In genomic region chr1:88568447-88569053, GRCm38 (mm10) we compare ENCODE assay signal across 37 mouse cellular contexts. TPM values are rescaled to one million over a fixed set of nuclear protein-coding genes. Genes with fewer than 3 reads are reported as not detected.
DNase-seq lines count a peak whose midpoint lies in the region; ATAC-seq lines count a peak whose summit lies in the region.
"Had no signal": no experiment of that assay in that cellular context is flagged by ENCODE, and none has a peak within 500 bp of the region (broad histone marks: within the 10 kb centered on the region; RNA-seq: fewer than 3 reads in every experiment).

No protein-coding gene starts in this region.

- 0 out of 2 replicates have a peak, but pooled peaks cover 3% of the 10 kb centered on the region for H3K9me3 ChIP-seq in forebrain, embryonic 13.5 days (replicated peaks)
- H3K9me3 ChIP-seq in forebrain, embryonic 11.5 days (ENCODE audit: control insufficient read depth, low read length): no peaks in the 10 kb centered on the region; the same call in 1 of the 2 replicates
- no peaks in the 10 kb centered on the region for H3K9me3 ChIP-seq in hindbrain, embryonic 14.5 days (ENCODE audit: control insufficient read depth, low read length)
- H3K9me3 ChIP-seq: embryonic facial prominence, embryonic 15.5 days; liver, embryonic 15.5 days; neural tube, embryonic 12.5 days had no signal

- WGBS in forebrain, embryonic 13.5 days: 55% methylated on average over 6 of the region's 6 CpGs
- WGBS in forebrain, embryonic 11.5 days: 77% methylated on average over 6 of the region's 6 CpGs
- WGBS in hindbrain, embryonic 14.5 days: 58% methylated on average over 6 of the region's 6 CpGs

- no peak overlapping the region for H3K9ac ChIP-seq in forebrain, embryonic 13.5 days
- H3K9ac ChIP-seq in forebrain, embryonic 11.5 days (ENCODE audit: low read length): no peak overlapping the region; the same call in 1 of the 2 replicates
- H3K9ac ChIP-seq in hindbrain, embryonic 14.5 days: no peak overlapping the region
- H3K9ac ChIP-seq: embryonic facial prominence, embryonic 15.5 days; heart, embryonic 12.5 days; kidney, embryonic 15.5 days; limb, embryonic 12.5 days; liver, embryonic 15.5 days; lung, embryonic 14.5 days; neural tube, embryonic 12.5 days had no signal

- peak; percentile 30; the same call in 1 of the 2 replicates for ATAC-seq in forebrain, embryonic 13.5 days
- no peak for ATAC-seq in forebrain, embryonic 11.5 days (replicated peaks; ENCODE audit: low FRiP score)
- no peak; the same call in 1 of the 2 replicates for ATAC-seq in hindbrain, embryonic 14.5 days (ENCODE audit: low FRiP score)
- ATAC-seq: inflammation-experienced regulatory T-cells, adult 6 months; Patski had no signal

- H3K4me1 ChIP-seq in forebrain, embryonic 13.5 days: peaks cover 10% of the 10 kb centered on the region; the same call in 1 of the 2 replicates
- no peaks in the 10 kb centered on the region; the same call in 1 of the 2 replicates for H3K4me1 ChIP-seq in forebrain, embryonic 11.5 days (replicated peaks; ENCODE audit: control insufficient read depth, insufficient read depth, low read length)
- H3K4me1 ChIP-seq in hindbrain, embryonic 14.5 days (replicated peaks; ENCODE audit: control insufficient read depth, insufficient read depth, low read length): no peaks in the 10 kb centered on the region
- H3K4me1 ChIP-seq: embryonic facial prominence, embryonic 15.5 days; heart, embryonic 12.5 days; kidney, embryonic 15.5 days; limb, embryonic 12.5 days; liver, embryonic 15.5 days; neural tube, embryonic 12.5 days had no signal

- no peak overlapping the region for H3K4me3 ChIP-seq in forebrain, embryonic 13.5 days
- no peak overlapping the region for H3K4me3 ChIP-seq in forebrain, embryonic 11.5 days (ENCODE audit: low read depth, low read length)
- no peak overlapping the region for H3K4me3 ChIP-seq in hindbrain, embryonic 14.5 days (replicated peaks; ENCODE audit: low read length)
- H3K4me3 ChIP-seq: embryonic facial prominence, embryonic 15.5 days; heart, adult 2 months; heart, embryonic 12.5 days; kidney, embryonic 15.5 days; limb, embryonic 12.5 days; liver, embryonic 15.5 days; myocyte; neural tube, embryonic 12.5 days had no signal

- no peaks in the 10 kb centered on the region for H3K36me3 ChIP-seq in forebrain, embryonic 13.5 days (ENCODE audit: poor library complexity, severe bottlenecking)
- H3K36me3 ChIP-seq in forebrain, embryonic 11.5 days (ENCODE audit: control insufficient read depth, insufficient read depth, low read length): no peaks in the 10 kb centered on the region
- H3K36me3 ChIP-seq in hindbrain, embryonic 14.5 days (replicated peaks; ENCODE audit: control insufficient read depth, insufficient read depth): no peaks in the 10 kb centered on the region
- H3K36me3 ChIP-seq: embryonic facial prominence, embryonic 15.5 days; heart, embryonic 12.5 days; kidney, embryonic 15.5 days; limb, embryonic 12.5 days; liver, embryonic 15.5 days; neural tube, embryonic 12.5 days had no signal

- no peaks in the 10 kb centered on the region for H3K27me3 ChIP-seq in forebrain, embryonic 13.5 days
- no peaks in the 10 kb centered on the region for H3K27me3 ChIP-seq in forebrain, embryonic 11.5 days (ENCODE audit: control insufficient read depth, insufficient read depth, low read length)
- no peaks in the 10 kb centered on the region for H3K27me3 ChIP-seq in hindbrain, embryonic 14.5 days (ENCODE audit: control insufficient read depth, insufficient read depth, low read length)
- H3K27me3 ChIP-seq: embryonic facial prominence, embryonic 15.5 days; heart, embryonic 12.5 days; kidney, embryonic 15.5 days; limb, embryonic 12.5 days; liver, embryonic 15.5 days; neural tube, embryonic 12.5 days; Patski had no signal

- DNase-seq in forebrain, embryonic 11.5 days (ENCODE audit: low spot score): no peak
- peak; percentile 17 for DNase-seq in retina, embryonic 14.5 days (ENCODE audit: low spot score)
- DNase-seq in retina, postnatal 1 day: no peak
- DNase-seq in hindbrain, embryonic 14.5 days (ENCODE audit: low spot score): no peak
- DNase-seq in cerebellum, postnatal 25 days: no peak
- no peak for DNase-seq in right cerebral cortex, postnatal 10 days (ENCODE audit: low spot score in 2 of 2)
- no peak for DNase-seq in gastrocnemius, postnatal 25 days
- DNase-seq: adrenal gland, postnatal 10 days; cerebellum, adult 11-12 months; cerebellum, adult 9-11 months; gastrocnemius, postnatal 36 days; heart, adult 2 months; heart, postnatal 4 days; kidney, adult 11 months; kidney, postnatal 25 days; lung, embryonic 14.5 days; lung, postnatal 14 days; right cerebral cortex, postnatal 25 days; spleen, adult 18-20 months; thymus, postnatal 14 days had no signal

- H3K4me2 ChIP-seq in forebrain, embryonic 13.5 days: no peak overlapping the region
- H3K4me2 ChIP-seq in forebrain, embryonic 11.5 days (ENCODE audit: low read depth, low read length, severe bottlenecking): no peak overlapping the region
- no peak overlapping the region for H3K4me2 ChIP-seq in hindbrain, embryonic 14.5 days (replicated peaks)
- H3K4me2 ChIP-seq: embryonic facial prominence, embryonic 15.5 days; heart, embryonic 12.5 days; kidney, embryonic 15.5 days; limb, embryonic 12.5 days; liver, embryonic 15.5 days; lung, embryonic 14.5 days; neural tube, embryonic 12.5 days had no signal

- H3K27ac ChIP-seq in forebrain, embryonic 13.5 days: peak overlapping the region; percentile 40; the same call in 1 of the 2 replicates
- no peak overlapping the region for H3K27ac ChIP-seq in forebrain, embryonic 11.5 days (ENCODE audit: low read depth, low read length)
- H3K27ac ChIP-seq in hindbrain, embryonic 14.5 days: peak overlapping the region; percentile 68; the same call in 1 of the 2 replicates
- H3K27ac ChIP-seq: embryonic facial prominence, embryonic 15.5 days; heart, adult 2 months; kidney, embryonic 15.5 days; limb, embryonic 12.5 days; liver, embryonic 15.5 days; neural tube, embryonic 12.5 days had no signal

RNA-seq across cellular contexts. Expression of gene Glrp1, which starts 58.7 kb away (rescaled TPM):
- polyA plus RNA-seq in forebrain, embryonic 13.5 days (2015; fragmentation: Nextera tagmentation; extraction: Ambion mirVana): not detected in 2 replicates
- polyA plus RNA-seq in forebrain, embryonic 11.5 days (2014; fragmentation: Nextera tagmentation; extraction: Ambion mirVana): not detected in 2 replicates
- not detected in 2 replicates for polyA plus RNA-seq in hindbrain, embryonic 14.5 days (2014; fragmentation: Nextera tagmentation; extraction: Ambion mirVana)
- total RNA-seq in gastrocnemius, postnatal 25 days (2021): not detected
- total RNA-seq: adrenal gland, postnatal 10 days; gastrocnemius, adult 18-20 months; gastrocnemius, postnatal 36 days; heart, postnatal 4 days; layer of hippocampus, adult 18-20 months; layer of hippocampus, postnatal 10 days; left cerebral cortex, adult 18-20 months; left cerebral cortex, postnatal 14 days; MEL had no signal
- polyA plus RNA-seq: inflammation-experienced regulatory T-cells, adult 6 months; kidney, embryonic 15.5 days; limb, embryonic 12.5 days; neural tube, embryonic 12.5 days; Patski; urinary bladder, adult 2 months had no signal
